Mouse (Mus musculus) cortical plate, adult 2 months (tissue): Measurements from ENCODE around the gene Acox2. TPM values are rescaled to one million over a fixed set of nuclear protein-coding genes. Genes with fewer than 3 reads are reported as not detected.

ENCODE experiments used
- H3K27ac ChIP-seq: fragments of 200-500 bp; 2 replicates; pipeline ENCODE4 v1.5.1; 2012; ENCODE audit warnings: low read length, control low read depth, inconsistent platforms; ENCODE audit not compliant: insufficient read depth
- H3K4me1 ChIP-seq: fragments of 200-500 bp; 2 replicates; pipeline ENCODE4 v1.6.1; 2011; ENCODE audit warnings: low read length; ENCODE audit not compliant: control insufficient read depth, insufficient read depth
- H3K4me3 ChIP-seq: fragments of 200-500 bp; 2 replicates; pipeline ENCODE4 v1.5.1; 2011; ENCODE audit warnings: mild to moderate bottlenecking, low read length, control low read depth; ENCODE audit not compliant: insufficient read depth
- CTCF ChIP-seq: fragments of 200-500 bp; IDR thresholded peaks from 2 replicates; pipeline ENCODE4 v1.5.1; 2011; ENCODE audit warnings: mild to moderate bottlenecking, control low read depth, low read length; ENCODE audit not compliant: insufficient read depth; ENCODE audit errors: extremely low read depth
- POLR2A ChIP-seq: fragments of 200-500 bp; IDR thresholded peaks from 2 replicates; pipeline ENCODE4 v1.6.1; 2011; ENCODE audit warnings: mild to moderate bottlenecking, low read length, control low read depth; ENCODE audit not compliant: insufficient read depth; ENCODE audit errors: extremely low read depth
- polyA plus RNA-seq: library from polyadenylated mRNA; depleted of rRNA; stranded (reverse); fragments of >200 nt; gene quantifications from 2 replicates; pipeline ENCODE4 v1.2.3, GENCODE M21; 2012

The Acox2 gene
- polyA plus RNA-seq, 1 experiment: 0.06 TPM

DNA sequence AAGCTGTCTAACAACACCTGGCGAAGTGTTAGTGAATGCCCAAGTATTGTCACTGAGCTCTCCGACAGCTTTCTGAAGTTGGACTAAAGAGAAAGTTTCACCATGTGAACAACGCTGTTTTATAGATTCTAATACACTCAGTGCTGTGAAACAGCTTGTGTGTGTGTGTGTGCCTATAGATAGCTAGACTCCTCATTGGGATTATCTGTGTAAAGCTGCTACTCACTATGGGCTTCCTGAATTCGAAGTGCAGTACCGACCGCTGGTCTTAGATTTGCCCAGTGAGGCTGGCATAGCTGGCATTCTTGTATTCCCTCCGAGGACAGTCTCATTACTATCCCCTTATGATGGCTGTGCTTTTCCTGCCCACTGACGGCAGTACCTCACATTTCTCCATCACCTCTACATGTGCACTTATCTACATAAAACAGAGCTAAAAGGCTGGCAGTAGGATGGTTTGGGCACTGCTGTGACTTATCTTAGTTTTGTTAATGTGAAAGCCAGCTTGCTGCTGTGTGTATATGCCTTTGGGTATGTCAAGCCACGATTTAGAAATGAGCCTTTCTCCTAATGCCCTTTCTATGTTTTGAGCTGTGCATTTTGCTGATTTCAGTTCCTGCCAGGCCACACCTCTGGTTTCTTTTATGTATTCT, 29.7 kb downstream of the Acox2 start:
- Histone ChIP-seq H3K4me1 (no peaks in the 10 kb centered on the region), H3K4me3 (no peak overlapping the region), H3K27ac (no peak overlapping the region)
- no peak for TF ChIP-seq CTCF
- TF ChIP-seq POLR2A: no peak

DNA sequence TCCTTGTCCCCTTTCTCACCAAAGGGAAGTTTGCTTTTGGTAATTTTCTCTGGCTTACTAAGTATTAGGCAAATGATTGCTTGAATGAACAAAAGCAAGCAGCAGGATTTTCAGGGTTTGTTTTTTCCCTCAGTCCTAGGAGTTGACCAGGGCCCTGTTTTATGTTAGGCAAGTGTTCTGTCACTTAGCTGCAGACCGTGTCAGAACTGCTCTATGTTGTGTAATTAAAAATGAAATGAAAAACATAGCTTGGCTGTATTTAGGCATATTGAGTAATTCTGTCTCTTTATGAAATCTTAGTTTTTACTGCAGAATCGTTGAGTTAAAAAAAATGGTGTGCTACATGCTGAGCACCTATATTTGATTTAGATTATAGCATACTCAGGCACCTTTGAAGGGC, 34.3 kb downstream of the Acox2 start:
- TF ChIP-seq CTCF: no peak
- no peak for TF ChIP-seq POLR2A
- H3K4me3 ChIP-seq: no peak overlapping the region
- H3K27ac ChIP-seq: no peak overlapping the region
- H3K4me1 ChIP-seq: no peaks in the 10 kb centered on the region

- H3K27ac ChIP-seq: no peak overlapping the region
Measured at GRCm38 (mm10) chr14:8223506-8224293, 35.5 kb downstream of the Acox2 start.

DNA sequence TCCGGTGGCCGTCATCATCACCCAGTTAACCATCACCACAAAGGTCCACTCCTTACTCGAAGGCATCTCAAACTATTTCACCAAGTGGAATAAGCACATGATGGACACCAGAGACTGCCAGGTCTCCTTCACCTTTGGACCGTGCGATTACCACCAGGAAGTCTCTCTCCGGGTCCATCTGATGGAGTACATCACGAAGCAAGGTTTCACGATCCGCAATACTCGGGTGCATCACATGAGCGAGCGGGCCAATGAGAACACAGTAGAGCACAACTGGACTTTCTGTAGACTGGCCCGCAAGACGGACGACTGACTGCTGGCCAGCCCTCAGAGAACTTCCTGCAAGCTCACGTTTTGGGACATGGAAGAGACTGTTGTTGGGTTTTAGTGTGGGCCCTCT, 36.6 kb downstream of the Acox2 start:
- Histone ChIP-seq H3K4me1 (peaks cover 2% of the 10 kb centered on the region; the same call in 1 of the 2 replicates), H3K27ac (no peak overlapping the region), H3K4me3 (no peak overlapping the region)
- TF ChIP-seq POLR2A (no peak), CTCF (no peak)

More at GRCm38 (mm10) chr14:8223506-8224293, 35.5 kb downstream of the Acox2 start:
- Histone ChIP-seq H3K4me3 (no peak overlapping the region), H3K4me1 (no peaks in the 10 kb centered on the region)
- no peak for TF ChIP-seq POLR2A
- no peak for TF ChIP-seq CTCF

DNA sequence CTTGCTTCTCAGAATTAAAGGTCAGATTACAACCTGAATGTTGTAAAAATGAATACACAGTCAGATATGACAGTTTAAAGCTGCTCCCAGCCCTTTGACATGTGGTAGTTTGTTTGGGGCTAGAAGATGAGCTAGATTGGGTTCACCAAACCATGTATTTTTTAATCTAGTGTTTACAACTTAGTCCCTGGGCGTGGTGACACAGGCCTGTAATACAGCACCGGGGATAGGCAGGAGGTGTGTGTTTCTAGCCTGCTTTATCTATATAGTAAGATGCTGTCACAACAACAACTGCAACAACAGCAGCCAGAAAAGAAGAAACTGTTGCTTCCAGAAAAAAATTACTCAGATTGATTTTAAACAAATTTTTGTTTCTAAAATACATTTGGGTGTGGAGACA, 38.2 kb downstream of the Acox2 start:
- TF ChIP-seq CTCF: no peak
- no peak for TF ChIP-seq POLR2A
- no peak overlapping the region for H3K4me3 ChIP-seq
- H3K27ac ChIP-seq: no peak overlapping the region
- H3K4me1 ChIP-seq: peaks cover 4% of the 10 kb centered on the region; the same call in 1 of the 2 replicates

GRCm38 (mm10) chr14:8220306-8220705, 38.8 kb downstream of the Acox2 start:
- Histone ChIP-seq H3K4me3 (no peak overlapping the region), H3K27ac (no peak overlapping the region), H3K4me1 (peaks cover 4% of the 10 kb centered on the region; the same call in 1 of the 2 replicates)
- TF ChIP-seq POLR2A: no peak
- peak; percentile 28 for TF ChIP-seq CTCF

DNA sequence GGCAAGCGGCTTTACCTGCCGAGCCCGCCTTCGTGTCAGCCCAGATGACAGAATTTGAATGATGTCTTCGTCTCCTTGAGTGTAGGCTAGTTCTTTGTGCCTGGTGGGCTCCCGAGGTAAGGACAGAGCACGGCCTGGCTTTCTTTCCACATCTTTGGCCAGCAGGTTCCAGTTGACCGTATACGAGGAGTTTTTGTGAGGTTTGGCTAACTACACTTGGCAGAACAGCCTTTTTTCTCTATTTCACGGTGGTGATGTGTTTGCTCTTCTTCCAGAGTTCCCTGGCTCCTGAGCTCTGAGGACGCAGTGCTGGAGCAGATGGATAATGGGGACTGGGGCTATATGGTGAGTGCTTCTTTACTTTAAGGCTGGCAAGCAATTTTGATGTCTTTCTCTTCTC, 39.3 kb downstream of the Acox2 start:
- Histone ChIP-seq H3K4me3 (no peak overlapping the region), H3K4me1 (peaks cover 5% of the 10 kb centered on the region; the same call in 1 of the 2 replicates), H3K27ac (no peak overlapping the region)
- no peak for TF ChIP-seq POLR2A
- TF ChIP-seq CTCF: no peak

- peak overlapping the region; percentile 32; the same call in 1 of the 2 replicates for H3K27ac ChIP-seq
- no peak overlapping the region for H3K4me3 ChIP-seq
- TF ChIP-seq CTCF: no peak
- no peak for TF ChIP-seq POLR2A
Measured at GRCm38 (mm10) chr14:8218730-8219380, 40.3 kb downstream of the Acox2 start.

GRCm38 (mm10) chr14:8218238-8218637, 40.9 kb downstream of the Acox2 start:
- Histone ChIP-seq H3K4me3 (no peak overlapping the region), H3K27ac (peak overlapping the region; percentile 32; the same call in 1 of the 2 replicates), H3K4me1 (peaks cover 5% of the 10 kb centered on the region; the same call in 1 of the 2 replicates)
- no peak for TF ChIP-seq POLR2A
- TF ChIP-seq CTCF: no peak

More at GRCm38 (mm10) chr14:8218730-8219380, 40.3 kb downstream of the Acox2 start:
- peaks cover 5% of the 10 kb centered on the region; the same call in 1 of the 2 replicates for H3K4me1 ChIP-seq

GRCm38 (mm10) chr14:8216100-8216499, 43.1 kb downstream of the Acox2 start:
- Histone ChIP-seq H3K4me3 (peak overlapping the region; percentile 99; the same call in 1 of the 2 replicates), H3K27ac (no peak overlapping the region), H3K4me1 (peaks cover 5% of the 10 kb centered on the region; the same call in 1 of the 2 replicates)
- TF ChIP-seq POLR2A: no peak
- no peak for TF ChIP-seq CTCF
